Mouse (Mus musculus) left cerebral cortex, postnatal 14 days (tissue): ENCODE measurements around the gene Srp9. TPM values are rescaled to one million over a fixed set of nuclear protein-coding genes. Genes with fewer than 3 reads are reported as not detected.
"Not testable (repeated sequence)": the region's sequence is repeated elsewhere in the genome, so short reads cannot be mapped to it uniquely, and the experiment has no call there.

Experiments used
- DNase-seq, 2 experiments: peaks; one replicate each; pipeline ENCODE4 v3.0.0; 2021 to 2022; ENCODE audit warnings: low spot score in 2 of 2, mixed read lengths in 1 of 2
- intact Hi-C: fragments of 180-260 bp; cut with DNase I; formaldehyde crosslinking; loops from one replicate; pipeline ENCODE4 v1.15.1; 2025
- total RNA-seq, 2 experiments: library from RNA; stranded (reverse); gene quantifications; 2 replicates each; pipeline ENCODE4 v1.2.3; 2021

Gene Srp9
- total RNA-seq, 2 experiments from 2014 or later = 55.2 to 57.1 TPM

GRCm38 (mm10) chr1:182130830-182131229 is 6.3 kb downstream of the Srp9 start:
- DNase-seq = no peak
- intact Hi-C loops = loop anchor here (5.0 kb wide), 1 partner anchor 406 kb away; no protein-coding TSS in a partner anchor

- no peak for DNase-seq
- intact Hi-C loops = no loop called here
Observed at GRCm38 (mm10) chr1:182137204-182138125, 12.9 kb downstream of the Srp9 start.

DNA sequence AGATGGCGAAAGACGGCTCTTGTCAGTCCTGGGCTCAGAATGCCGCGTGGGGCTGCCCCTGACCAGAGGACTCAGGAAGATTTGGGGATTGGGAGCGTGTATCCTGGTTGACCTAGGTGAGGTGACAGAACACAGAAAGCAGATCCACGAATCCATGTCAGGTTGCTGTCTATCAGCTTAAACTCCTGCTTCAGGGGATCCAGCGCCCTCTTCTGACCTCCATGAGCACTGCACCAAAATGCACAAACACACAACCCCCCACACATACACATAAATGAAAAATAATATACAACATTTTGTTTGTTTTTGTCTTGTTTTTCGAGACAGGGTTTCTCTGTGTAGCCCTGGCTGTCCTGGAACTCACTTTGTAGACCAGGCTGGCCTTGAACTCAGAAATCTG is 13.6 kb downstream of the Srp9 start:
- intact Hi-C loops = no loop called here
- no peak for DNase-seq

DNA sequence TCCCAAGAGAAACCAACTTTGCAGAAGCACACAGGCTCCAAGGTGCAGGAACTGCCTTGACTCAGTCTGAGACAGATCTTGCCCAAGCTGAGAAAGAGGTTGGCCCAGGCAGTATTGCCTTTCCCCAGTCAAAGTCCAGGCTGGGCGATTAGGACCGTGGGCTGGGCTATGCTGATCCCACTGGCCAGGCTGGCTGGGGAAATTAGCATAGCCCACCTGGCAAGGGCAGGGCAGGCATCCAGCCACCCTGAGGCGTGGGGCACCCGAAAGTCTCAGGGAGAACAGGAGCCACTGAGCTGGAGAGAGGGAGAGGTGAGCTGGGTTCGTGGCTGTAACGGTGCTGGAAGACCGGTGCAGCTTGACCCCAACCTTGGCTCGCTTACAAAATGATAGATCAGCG is 15.4 kb downstream of the Srp9 start:
- intact Hi-C loops = no loop called here
- no peak for DNase-seq

DNA sequence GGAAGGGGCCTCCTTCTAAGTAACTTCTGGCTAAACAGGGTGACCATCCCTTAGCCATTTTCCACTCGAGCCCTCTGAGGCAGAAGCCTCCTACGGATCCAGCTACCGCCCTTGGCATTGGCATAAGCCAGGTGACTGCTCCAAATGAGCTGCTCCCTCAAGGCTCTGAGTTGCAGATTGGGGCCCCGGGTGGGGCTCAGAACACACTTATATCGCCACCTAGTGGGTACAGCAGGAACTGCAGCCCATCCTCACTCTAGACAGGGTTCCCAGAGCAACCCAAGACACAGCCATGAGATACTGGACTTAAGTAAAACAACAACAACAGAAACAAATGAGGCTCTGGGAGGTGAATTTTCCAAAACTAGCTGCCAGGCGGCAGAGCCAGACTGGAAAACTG is 15.8 kb downstream of the Srp9 start:
- intact Hi-C loops = no loop called here
- DNase-seq = peak; percentile 82 to 86

DNA sequence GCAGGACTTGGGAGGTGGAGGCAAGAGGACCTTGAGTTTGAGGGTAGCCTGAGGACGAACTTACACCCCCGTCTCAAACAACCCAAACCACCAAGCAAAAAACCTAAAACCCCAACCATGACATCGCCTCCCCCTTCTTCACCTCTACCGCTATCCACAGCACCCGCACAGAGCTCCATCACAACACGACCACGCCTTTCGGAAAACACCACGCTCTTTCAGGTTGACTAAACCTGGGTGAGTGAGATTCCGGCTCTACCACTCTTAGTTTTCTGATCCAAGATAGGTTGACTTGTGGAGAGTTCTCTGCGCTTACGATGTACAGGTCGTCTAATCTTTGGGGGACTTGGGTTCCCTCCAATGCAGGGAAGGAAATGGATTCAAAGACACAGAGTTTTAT is 18.2 kb downstream of the Srp9 start:
- no peak for DNase-seq
- intact Hi-C loops = no loop called here

- peak in 1 of 2 experiments; percentile 45 for DNase-seq
- intact Hi-C loops = no loop called here
Observed at GRCm38 (mm10) chr1:182143288-182143687, 18.8 kb downstream of the Srp9 start.

DNA sequence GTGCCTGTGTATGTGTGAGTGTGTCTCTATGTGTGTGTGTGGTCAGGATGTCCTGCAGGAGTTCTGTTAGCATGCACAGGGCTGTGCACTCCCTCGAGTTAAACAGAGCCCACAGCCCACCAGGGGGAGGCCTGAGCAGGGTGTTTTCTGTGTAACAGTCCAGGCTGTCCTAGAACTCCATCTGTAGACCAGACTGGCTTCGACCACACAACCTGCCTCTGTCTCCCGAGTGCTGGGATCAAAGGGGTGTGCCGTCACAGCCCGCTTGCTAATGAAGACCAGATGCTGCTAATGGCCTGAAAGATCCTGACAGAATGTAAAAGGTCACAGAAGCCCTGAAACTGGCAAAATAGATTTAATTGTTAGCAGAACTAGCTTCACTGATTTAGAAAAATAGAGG is 21.0 kb downstream of the Srp9 start:
- intact Hi-C loops = no loop called here

GRCm38 (mm10) chr1:182148864-182149514 is 24.5 kb downstream of the Srp9 start:
- no peak for DNase-seq
- intact Hi-C loops = no loop called here

More for the DNA sequence above, 21.0 kb downstream of the Srp9 start:
- DNase-seq = no peak

DNA sequence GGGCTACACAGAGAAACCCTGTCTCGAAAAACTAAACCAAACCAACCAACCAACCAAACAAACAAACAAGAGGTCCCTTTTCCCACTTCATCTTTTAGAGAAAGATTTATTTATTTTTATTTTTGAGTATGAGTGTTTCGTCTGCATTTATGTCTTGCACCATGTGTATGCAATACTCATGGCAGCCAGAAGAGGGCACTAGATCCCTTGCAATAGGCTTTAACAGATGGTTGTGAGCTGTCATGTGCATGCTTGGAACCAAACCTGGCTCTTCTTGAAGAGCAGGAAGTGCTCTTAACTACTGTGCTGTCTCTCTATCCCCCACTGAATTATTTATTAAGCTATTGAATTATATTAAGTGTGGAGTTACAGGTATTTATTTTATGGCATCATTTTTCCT is 25.4 kb downstream of the Srp9 start:
- DNase-seq = no peak
- intact Hi-C loops = no loop called here

- DNase-seq = no peak
- intact Hi-C loops = no loop called here
Observed at GRCm38 (mm10) chr1:182157734-182158133, 33.2 kb downstream of the Srp9 start.

GRCm38 (mm10) chr1:182159575-182159974 is 35.0 kb downstream of the Srp9 start:
- no peak for DNase-seq
- intact Hi-C loops = no loop called here

GRCm38 (mm10) chr1:182162951-182163350 is 38.4 kb downstream of the Srp9 start:
- intact Hi-C loops = no loop called here
- no peak for DNase-seq

GRCm38 (mm10) chr1:182164386-182164785 is 39.8 kb downstream of the Srp9 start, which contains the start of gene Vmn1r1:
TSS of gene Vmn1r1 (minus strand) at chr1:182164486.
- DNase-seq = no peak
- intact Hi-C loops = no loop called here

DNA sequence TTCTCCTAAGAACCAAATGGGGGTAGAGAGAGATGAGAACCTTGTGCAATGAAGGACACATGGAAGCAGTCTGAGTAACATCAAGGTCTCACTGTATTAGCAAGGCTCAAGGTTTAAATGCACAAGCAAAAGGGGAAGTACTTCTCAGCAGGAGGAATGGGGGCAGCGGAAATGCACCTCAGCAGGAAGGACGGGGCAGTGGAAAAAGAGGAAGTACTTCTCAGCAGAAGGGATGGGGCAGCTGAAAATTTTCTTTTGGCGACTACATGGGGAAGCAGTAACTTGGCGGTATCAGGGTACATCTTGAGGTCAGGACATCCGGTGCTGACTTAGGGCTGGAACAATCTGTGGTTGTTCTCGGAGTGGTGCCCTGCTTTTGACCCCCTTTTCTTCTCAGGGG is 45.7 kb downstream of the Srp9 start:
- intact Hi-C loops, DNase-seq: not testable (repeated sequence)

- intact Hi-C loops, DNase-seq: not testable (repeated sequence)
Observed at GRCm38 (mm10) chr1:182176985-182177384, 52.4 kb downstream of the Srp9 start.

- intact Hi-C loops = no loop called here
Observed at GRCm38 (mm10) chr1:182181456-182182305, 57.1 kb downstream of the Srp9 start.

More at GRCm38 (mm10) chr1:182181456-182182305, 57.1 kb downstream of the Srp9 start:
- no peak for DNase-seq
